9 mouse cellular contexts compared by ENCODE assay signal in the genomic region with DNA sequence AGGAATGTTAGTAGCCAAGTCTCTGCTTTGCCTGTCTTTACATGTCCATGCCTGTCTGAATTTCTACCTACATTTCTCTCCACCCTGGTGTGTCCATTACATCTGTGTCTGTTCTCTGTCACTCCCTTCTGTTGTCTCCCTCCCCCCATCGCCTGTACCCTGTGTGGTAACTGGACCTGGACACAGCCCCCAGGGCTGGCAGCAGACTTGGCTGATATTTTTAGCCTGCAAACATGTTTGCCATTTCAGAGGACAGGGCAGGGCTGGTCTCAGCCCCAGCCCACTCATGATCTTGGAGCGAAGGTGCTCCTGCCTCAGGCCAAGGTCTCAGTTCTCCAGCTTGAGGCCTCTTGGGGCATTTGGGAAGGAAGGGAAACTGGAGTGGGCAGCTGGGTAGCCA. TPM values are rescaled to one million over a fixed set of nuclear protein-coding genes. Genes with fewer than 3 reads are reported as not detected.
DNase-seq lines count a peak whose midpoint lies in the region; ATAC-seq and TF ChIP-seq lines count a peak whose summit lies in the region.
"Had no signal": no experiment of that assay in that cellular context is flagged by ENCODE, and none has a peak within 500 bp of the region (broad histone marks: within the 10 kb centered on the region; RNA-seq: fewer than 3 reads in every experiment).

No protein-coding gene starts in this region.

- ATAC-seq in intestine, embryonic 15.5 days, result no peak
- ATAC-seq in intestine, embryonic 16.5 days, result no peak
- no peak for ATAC-seq in embryonic facial prominence, embryonic 13.5 days (ENCODE audit: insufficient number of reproducible peaks, insufficient read depth, low FRiP score, low TSS enrichment, low read depth)
- peak; percentile 12 for ATAC-seq in heart, embryonic 15.5 days (replicated peaks; ENCODE audit: insufficient number of reproducible peaks, insufficient read depth, low FRiP score, low read depth)

- H3K9ac ChIP-seq in intestine, embryonic 15.5 days, result no peak overlapping the region
- H3K9ac ChIP-seq in intestine, embryonic 16.5 days (ENCODE audit: low read depth, low read length), result no peak overlapping the region
- H3K9ac ChIP-seq in embryonic facial prominence, embryonic 13.5 days, result 0 out of 2 replicates have a peak overlapping the region, but pooled peaks have one; percentile 97
- no peak overlapping the region for H3K9ac ChIP-seq in heart, embryonic 15.5 days

- DNase-seq in skeletal muscle tissue, adult 2 months (ENCODE audit: low read depth, low spot score), result peak; percentile 85
- no peak for DNase-seq in frontal cortex, adult 2 months (ENCODE audit: extremely low spot score in 1 of 2, low spot score in 1 of 2)
- DNase-seq in layer of hippocampus, adult 2 months (ENCODE audit: low spot score in 2 of 2), result no peak
- no peak for DNase-seq in adrenal gland, postnatal 10 days
- DNase-seq: kidney, adult 9 months had no signal

- no peaks in the 10 kb centered on the region for H3K27me3 ChIP-seq in intestine, embryonic 15.5 days (replicated peaks)
- no peaks in the 10 kb centered on the region for H3K27me3 ChIP-seq in intestine, embryonic 16.5 days (replicated peaks; ENCODE audit: control insufficient read depth, insufficient read depth, low read length)
- H3K27me3 ChIP-seq in embryonic facial prominence, embryonic 13.5 days, result no peaks in the 10 kb centered on the region
- H3K27me3 ChIP-seq in heart, embryonic 15.5 days, result no peaks in the 10 kb centered on the region

- no peaks in the 10 kb centered on the region for H3K9me3 ChIP-seq in intestine, embryonic 15.5 days
- H3K9me3 ChIP-seq in intestine, embryonic 16.5 days (ENCODE audit: control insufficient read depth, low read length), result no peaks in the 10 kb centered on the region
- no peaks in the 10 kb centered on the region for H3K9me3 ChIP-seq in embryonic facial prominence, embryonic 13.5 days
- H3K9me3 ChIP-seq in heart, embryonic 15.5 days (replicated peaks), result no peaks in the 10 kb centered on the region

- H3K36me3 ChIP-seq in intestine, embryonic 15.5 days, result no peaks in the 10 kb centered on the region
- no peaks in the 10 kb centered on the region for H3K36me3 ChIP-seq in intestine, embryonic 16.5 days (ENCODE audit: control insufficient read depth, insufficient read depth, low read length)
- no peaks in the 10 kb centered on the region for H3K36me3 ChIP-seq in embryonic facial prominence, embryonic 13.5 days
- no peaks in the 10 kb centered on the region for H3K36me3 ChIP-seq in heart, embryonic 15.5 days

- no peak overlapping the region for H3K4me3 ChIP-seq in intestine, embryonic 15.5 days (replicated peaks)
- H3K4me3 ChIP-seq in intestine, embryonic 16.5 days (ENCODE audit: low read length), result no peak overlapping the region
- peak overlapping the region; percentile 91 for H3K4me3 ChIP-seq in embryonic facial prominence, embryonic 13.5 days
- H3K4me3 ChIP-seq in heart, embryonic 15.5 days, result 0 out of 2 replicates have a peak overlapping the region, but pooled peaks have one; percentile 78
- H3K4me3 ChIP-seq in layer of hippocampus, adult 2 months, result no peak overlapping the region

- H3K27ac ChIP-seq in intestine, embryonic 15.5 days, result no peak overlapping the region
- no peak overlapping the region for H3K27ac ChIP-seq in intestine, embryonic 16.5 days (ENCODE audit: low read length)
- H3K27ac ChIP-seq in embryonic facial prominence, embryonic 13.5 days, result peak overlapping the region; percentile 100
- H3K27ac ChIP-seq in heart, embryonic 15.5 days, result peak overlapping the region; percentile 97
- no peak overlapping the region for H3K27ac ChIP-seq in layer of hippocampus, adult 2 months

- TF ChIP-seq CTCF in layer of hippocampus, adult 2 months (conservative IDR thresholded peaks at IDR 0.05), result no peak

- peaks cover 56% of the 10 kb centered on the region for H3K4me1 ChIP-seq in intestine, embryonic 15.5 days (replicated peaks)
- H3K4me1 ChIP-seq in intestine, embryonic 16.5 days (ENCODE audit: control insufficient read depth, insufficient read depth, low read length), result peaks cover 53% of the 10 kb centered on the region
- H3K4me1 ChIP-seq in embryonic facial prominence, embryonic 13.5 days, result peaks cover 66% of the 10 kb centered on the region
- H3K4me1 ChIP-seq in heart, embryonic 15.5 days (replicated peaks), result peaks cover 74% of the 10 kb centered on the region

- 0 out of 2 replicates have a peak overlapping the region, but pooled peaks have one; percentile 88 for H3K4me2 ChIP-seq in intestine, embryonic 15.5 days (replicated peaks)
- no peak overlapping the region for H3K4me2 ChIP-seq in intestine, embryonic 16.5 days (ENCODE audit: low read depth, low read length)
- H3K4me2 ChIP-seq in embryonic facial prominence, embryonic 13.5 days, result peak overlapping the region; percentile 79
- H3K4me2 ChIP-seq in heart, embryonic 15.5 days, result peak overlapping the region; percentile 70

- WGBS in intestine, embryonic 15.5 days, result 51% methylated on average over 2 of the region's 2 CpGs
- 55% methylated on average over 2 of the region's 2 CpGs for WGBS in intestine, embryonic 16.5 days
- whole genome bisulfite sequencing in embryonic facial prominence, embryonic 13.5 days, result 30% methylated on average over 2 of the region's 2 CpGs
- WGBS in heart, embryonic 15.5 days, result 25% methylated on average over 2 of the region's 2 CpGs

RNA-seq across cellular contexts. Expression of gene Ahnak, which starts 1.3 kb away (rescaled TPM):
- polyA plus RNA-seq in intestine, embryonic 15.5 days (2015; fragmentation: Nextera tagmentation; extraction: Ambion mirVana), result 22.4 and 25.0 TPM in 2 replicates
- 16.5 and 20.8 TPM in 2 replicates for polyA plus RNA-seq in intestine, embryonic 16.5 days (2015; fragmentation: Nextera tagmentation; extraction: Ambion mirVana)
- polyA plus RNA-seq in embryonic facial prominence, embryonic 13.5 days (2015; fragmentation: Nextera tagmentation; extraction: Ambion mirVana), result 51.0 and 57.8 TPM in 2 replicates
- 31.4 and 38.4 TPM in 2 replicates for polyA plus RNA-seq in heart, embryonic 15.5 days (2015; fragmentation: Nextera tagmentation; extraction: Ambion mirVana)
- polyA plus RNA-seq in frontal cortex, adult 2 months (2012; rRNA removed), result 6.8 and 7.5 TPM in 2 replicates
- 10 to 100 TPM; 19.4 to 21.9 TPM for total RNA-seq in layer of hippocampus, adult 2 months (2021)
- 100 to 1,000 TPM; 146 to 184 TPM for total RNA-seq in adrenal gland, postnatal 10 days (2021)

RNA-seq across cellular contexts. Expression of gene Eef1g, which starts 21.0 kb away (rescaled TPM):
- 436 and 453 TPM in 2 replicates for polyA plus RNA-seq in intestine, embryonic 15.5 days (2015; fragmentation: Nextera tagmentation; extraction: Ambion mirVana)
- 392 and 445 TPM in 2 replicates for polyA plus RNA-seq in intestine, embryonic 16.5 days (2015; fragmentation: Nextera tagmentation; extraction: Ambion mirVana)
- polyA plus RNA-seq in embryonic facial prominence, embryonic 13.5 days (2015; fragmentation: Nextera tagmentation; extraction: Ambion mirVana), result 481 and 529 TPM in 2 replicates
- 216 and 256 TPM in 2 replicates for polyA plus RNA-seq in heart, embryonic 15.5 days (2015; fragmentation: Nextera tagmentation; extraction: Ambion mirVana)
- 257 and 281 TPM in 2 replicates for polyA plus RNA-seq in frontal cortex, adult 2 months (2012; rRNA removed)
- total RNA-seq in layer of hippocampus, adult 2 months (2021), result 100 to 1,000 TPM; 238 to 242 TPM
- 100 to 1,000 TPM; 355 to 407 TPM for total RNA-seq in adrenal gland, postnatal 10 days (2021)

RNA-seq across cellular contexts. Expression of gene Tut1, which starts 34.2 kb away (rescaled TPM):
- polyA plus RNA-seq in intestine, embryonic 15.5 days (2015; fragmentation: Nextera tagmentation; extraction: Ambion mirVana), result 29.7 and 30.4 TPM in 2 replicates
- polyA plus RNA-seq in intestine, embryonic 16.5 days (2015; fragmentation: Nextera tagmentation; extraction: Ambion mirVana), result 30.1 and 31.7 TPM in 2 replicates
- 33.6 and 34.5 TPM in 2 replicates for polyA plus RNA-seq in embryonic facial prominence, embryonic 13.5 days (2015; fragmentation: Nextera tagmentation; extraction: Ambion mirVana)
- polyA plus RNA-seq in heart, embryonic 15.5 days (2015; fragmentation: Nextera tagmentation; extraction: Ambion mirVana), result 13.7 and 19.4 TPM in 2 replicates
- 19.6 and 20.5 TPM in 2 replicates for polyA plus RNA-seq in frontal cortex, adult 2 months (2012; rRNA removed)
- 10 to 100 TPM; 20.7 to 20.8 TPM for total RNA-seq in layer of hippocampus, adult 2 months (2021)
- 10 to 100 TPM; 17.4 to 19.3 TPM for total RNA-seq in adrenal gland, postnatal 10 days (2021)

RNA-seq across cellular contexts. Expression of gene Mta2, which starts 46.1 kb away (rescaled TPM):
- polyA plus RNA-seq in intestine, embryonic 15.5 days (2015; fragmentation: Nextera tagmentation; extraction: Ambion mirVana), result 130 and 139 TPM in 2 replicates
- polyA plus RNA-seq in intestine, embryonic 16.5 days (2015; fragmentation: Nextera tagmentation; extraction: Ambion mirVana), result 119 and 130 TPM in 2 replicates
- 187 and 189 TPM in 2 replicates for polyA plus RNA-seq in embryonic facial prominence, embryonic 13.5 days (2015; fragmentation: Nextera tagmentation; extraction: Ambion mirVana)
- 74.2 and 99.5 TPM in 2 replicates for polyA plus RNA-seq in heart, embryonic 15.5 days (2015; fragmentation: Nextera tagmentation; extraction: Ambion mirVana)
- 27.6 and 31.0 TPM in 2 replicates for polyA plus RNA-seq in frontal cortex, adult 2 months (2012; rRNA removed)
- total RNA-seq in layer of hippocampus, adult 2 months (2021), result 10 to 100 TPM; 58.0 to 68.7 TPM
- 100 to 1,000 TPM in 1 of 2 experiments, 10 to 100 TPM in 1; 94.8 to 111 TPM for total RNA-seq in adrenal gland, postnatal 10 days (2021)

RNA-seq across cellular contexts. Expression of gene Eml3, which starts 58.5 kb away (rescaled TPM):
- polyA plus RNA-seq in intestine, embryonic 15.5 days (2015; fragmentation: Nextera tagmentation; extraction: Ambion mirVana), result 24.2 and 28.4 TPM in 2 replicates
- 22.6 and 23.5 TPM in 2 replicates for polyA plus RNA-seq in intestine, embryonic 16.5 days (2015; fragmentation: Nextera tagmentation; extraction: Ambion mirVana)
- 32.3 and 32.8 TPM in 2 replicates for polyA plus RNA-seq in embryonic facial prominence, embryonic 13.5 days (2015; fragmentation: Nextera tagmentation; extraction: Ambion mirVana)
- 12.7 and 21.9 TPM in 2 replicates for polyA plus RNA-seq in heart, embryonic 15.5 days (2015; fragmentation: Nextera tagmentation; extraction: Ambion mirVana)
- 13.9 and 14.1 TPM in 2 replicates for polyA plus RNA-seq in frontal cortex, adult 2 months (2012; rRNA removed)
- 10 to 100 TPM; 11.5 to 11.7 TPM for total RNA-seq in layer of hippocampus, adult 2 months (2021)
- 10 to 100 TPM; 43.6 to 53.3 TPM for total RNA-seq in adrenal gland, postnatal 10 days (2021)

Comparison
In these comparisons a context has a peak if more than half of its experiments do, and no peak if none do; other contexts are left out.
1. H3K27ac ChIP-seq: peak in embryonic facial prominence, embryonic 13.5 days (single experiment) and heart, embryonic 15.5 days (single experiment); none in intestine, embryonic 15.5 days (single experiment), intestine, embryonic 16.5 days (single experiment) and layer of hippocampus, adult 2 months (single experiment).
2. H3K4me3 ChIP-seq: peak in embryonic facial prominence, embryonic 13.5 days (single experiment) and heart, embryonic 15.5 days (single experiment); none in intestine, embryonic 15.5 days (single experiment), intestine, embryonic 16.5 days (single experiment) and layer of hippocampus, adult 2 months (single experiment).